Mouse (Mus musculus) embryonic fibroblast, embryonic 13.5 days (primary cell): ENCODE data around the gene Kbtbd12. TPM values are rescaled to one million over a fixed set of nuclear protein-coding genes. Genes with fewer than 3 reads are reported as not detected.

Experiments used
- H3K27ac ChIP-seq: 2 replicates; pipeline ENCODE4 v1.5.1; 2012; ENCODE audit warnings: low read length, control low read depth, inconsistent platforms; ENCODE audit not compliant: insufficient read depth
- H3K4me1 ChIP-seq: 2 replicates; pipeline ENCODE4 v1.6.1; 2011; ENCODE audit warnings: low read length; ENCODE audit not compliant: control insufficient read depth, insufficient read depth
- H3K4me3 ChIP-seq: 2 replicates; pipeline ENCODE4 v1.5.1; 2011; ENCODE audit warnings: mild to moderate bottlenecking, control low read depth, low read length; ENCODE audit not compliant: insufficient read depth
- CTCF ChIP-seq: IDR thresholded peaks from 2 replicates; pipeline ENCODE4 v1.5.1; 2011; ENCODE audit warnings: mild to moderate bottlenecking, control low read depth, low read length, moderate library complexity, borderline replicate concordance; ENCODE audit not compliant: insufficient read depth
- POLR2A ChIP-seq: IDR thresholded peaks from 2 replicates; pipeline ENCODE4 v1.6.1; 2011; ENCODE audit warnings: low read depth, mild to moderate bottlenecking, control low read depth, low read length, moderate library complexity
- polyA plus RNA-seq: library from polyadenylated mRNA; stranded (reverse); fragments of >200 nt; gene quantifications from 2 replicates; pipeline ENCODE4 v1.2.4, GENCODE M21; 2011; ENCODE audit warnings: low read depth; ENCODE audit not compliant: missing spikeins, insufficient read length

Gene Kbtbd12
- polyA plus RNA-seq, 1 experiment = not detected

- Histone ChIP-seq H3K27ac (no peak overlapping the region), H3K4me1 (no peaks in the 10 kb centered on the region), H3K4me3 (no peak overlapping the region)
- TF ChIP-seq POLR2A (no peak), CTCF (no peak)
Observed at GRCm38 (mm10) chr6:88644786-88645185, 7.0 kb upstream of the Kbtbd12 start.

- TF ChIP-seq POLR2A (no peak), CTCF (no peak)
- Histone ChIP-seq H3K4me1 (no peaks in the 10 kb centered on the region), H3K4me3 (no peak overlapping the region)
Observed at GRCm38 (mm10) chr6:88641346-88641920, 3.7 kb upstream of the Kbtbd12 start.

GRCm38 (mm10) chr6:88640331-88640730 is 2.6 kb upstream of the Kbtbd12 start:
- TF ChIP-seq CTCF (no peak), POLR2A (no peak)

More at GRCm38 (mm10) chr6:88641346-88641920, 3.7 kb upstream of the Kbtbd12 start:
- H3K27ac ChIP-seq = no peak overlapping the region

GRCm38 (mm10) chr6:88639921-88640320 is 2.2 kb upstream of the Kbtbd12 start:
- no peaks in the 10 kb centered on the region for H3K4me1 ChIP-seq
- TF ChIP-seq CTCF = no peak
- no peak for TF ChIP-seq POLR2A
- no peak overlapping the region for H3K4me3 ChIP-seq
- H3K27ac ChIP-seq = no peak overlapping the region

More at GRCm38 (mm10) chr6:88640331-88640730, 2.6 kb upstream of the Kbtbd12 start:
- Histone ChIP-seq H3K4me3 (no peak overlapping the region), H3K27ac (no peak overlapping the region), H3K4me1 (no peaks in the 10 kb centered on the region)

GRCm38 (mm10) chr6:88639372-88639920 is 1.7 kb upstream of the Kbtbd12 start:
- no peaks in the 10 kb centered on the region for H3K4me1 ChIP-seq
- H3K4me3 ChIP-seq = no peak overlapping the region
- TF ChIP-seq CTCF (no peak), POLR2A (no peak)
- no peak overlapping the region for H3K27ac ChIP-seq

GRCm38 (mm10) chr6:88638917-88639316 is 1.2 kb upstream of the Kbtbd12 start:
- no peaks in the 10 kb centered on the region for H3K4me1 ChIP-seq
- no peak overlapping the region for H3K4me3 ChIP-seq
- no peak for TF ChIP-seq CTCF
- TF ChIP-seq POLR2A = no peak
- H3K27ac ChIP-seq = no peak overlapping the region

GRCm38 (mm10) chr6:88635881-88636754 is 1.6 kb downstream of the Kbtbd12 start:
- TF ChIP-seq POLR2A (no peak), CTCF (no peak)
- no peak overlapping the region for H3K4me3 ChIP-seq
- no peak overlapping the region for H3K27ac ChIP-seq

GRCm38 (mm10) chr6:88631293-88631692 is 6.5 kb downstream of the Kbtbd12 start:
- no peak overlapping the region for H3K27ac ChIP-seq

More at GRCm38 (mm10) chr6:88635881-88636754, 1.6 kb downstream of the Kbtbd12 start:
- no peaks in the 10 kb centered on the region for H3K4me1 ChIP-seq

GRCm38 (mm10) chr6:88630560-88630959 is 7.2 kb downstream of the Kbtbd12 start:
- TF ChIP-seq CTCF = no peak
- no peak for TF ChIP-seq POLR2A
- Histone ChIP-seq H3K27ac (no peak overlapping the region), H3K4me1 (no peaks in the 10 kb centered on the region), H3K4me3 (no peak overlapping the region)

More at GRCm38 (mm10) chr6:88631293-88631692, 6.5 kb downstream of the Kbtbd12 start:
- Histone ChIP-seq H3K4me3 (no peak overlapping the region), H3K4me1 (no peaks in the 10 kb centered on the region)
- no peak for TF ChIP-seq CTCF
- no peak for TF ChIP-seq POLR2A

GRCm38 (mm10) chr6:88629821-88630220 is 7.9 kb downstream of the Kbtbd12 start:
- Histone ChIP-seq H3K27ac (no peak overlapping the region), H3K4me3 (no peak overlapping the region), H3K4me1 (no peaks in the 10 kb centered on the region)
- TF ChIP-seq POLR2A (no peak), CTCF (no peak)
